Mouse (Mus musculus) spleen, postnatal 0 days (tissue): ENCODE results near the gene Agap1. TPM values are rescaled to one million over a fixed set of nuclear protein-coding genes. Genes with fewer than 3 reads are reported as not detected.

Source experiments
- polyA plus RNA-seq: library from polyadenylated mRNA; unstranded; fragments of >200 nt; fragmentation: Nextera tagmentation; extraction: Ambion mirVana; gene quantifications from 2 replicates; pipeline ENCODE4 v1.2.1, GENCODE M21; 2015

Gene Agap1
- 3.9 and 5.5 TPM in 2 replicates for polyA plus RNA-seq

DNA sequence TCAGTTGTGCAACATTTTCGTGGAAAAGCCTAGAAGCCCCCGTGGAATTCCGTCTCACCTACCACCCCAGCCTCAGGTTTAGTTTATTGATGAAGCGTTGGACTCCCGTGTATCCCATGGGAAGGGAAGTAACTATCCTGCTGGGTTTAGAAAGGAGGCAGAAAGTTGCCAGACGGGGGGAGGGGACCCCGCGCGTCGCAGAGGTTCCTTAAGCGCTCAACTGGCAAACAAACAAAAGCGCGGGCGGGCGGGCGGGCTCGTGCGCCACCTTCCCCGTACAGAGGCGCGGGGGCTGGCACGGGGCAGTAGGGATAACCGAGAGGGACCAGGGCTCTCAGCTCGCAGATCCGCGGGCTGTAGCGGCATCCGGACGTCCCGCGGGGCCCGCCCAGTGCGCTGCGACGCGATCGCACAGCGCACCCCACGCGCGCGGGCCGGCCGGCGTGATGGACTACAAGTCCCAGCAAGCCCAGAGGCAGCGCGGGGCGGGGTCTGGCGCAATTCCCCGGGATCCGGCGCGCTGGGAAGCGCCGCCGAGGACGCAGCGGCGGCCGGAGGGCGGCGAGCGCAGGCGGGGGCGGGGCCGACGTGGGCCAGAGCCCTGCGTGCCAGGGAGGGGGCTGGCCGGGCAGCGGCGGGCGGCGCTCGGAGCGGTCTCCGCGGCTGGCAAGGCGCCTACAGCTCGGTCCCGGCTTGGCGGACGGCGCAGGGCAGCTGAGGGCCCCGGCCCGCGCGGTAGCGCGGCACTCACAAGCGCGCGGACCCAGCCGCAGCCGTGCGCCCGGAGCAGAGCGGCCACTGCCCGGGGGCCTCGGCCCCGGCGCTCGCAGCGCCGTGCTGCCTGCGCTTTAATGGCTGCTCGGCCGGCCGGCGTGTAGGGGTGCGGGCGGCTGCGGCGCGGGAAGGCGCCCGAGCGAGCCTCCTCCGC is at the start of gene Agap1:
Gene Agap1 (plus strand): TSS at position 611 of the 928 bp plus-strand sequence.

DNA sequence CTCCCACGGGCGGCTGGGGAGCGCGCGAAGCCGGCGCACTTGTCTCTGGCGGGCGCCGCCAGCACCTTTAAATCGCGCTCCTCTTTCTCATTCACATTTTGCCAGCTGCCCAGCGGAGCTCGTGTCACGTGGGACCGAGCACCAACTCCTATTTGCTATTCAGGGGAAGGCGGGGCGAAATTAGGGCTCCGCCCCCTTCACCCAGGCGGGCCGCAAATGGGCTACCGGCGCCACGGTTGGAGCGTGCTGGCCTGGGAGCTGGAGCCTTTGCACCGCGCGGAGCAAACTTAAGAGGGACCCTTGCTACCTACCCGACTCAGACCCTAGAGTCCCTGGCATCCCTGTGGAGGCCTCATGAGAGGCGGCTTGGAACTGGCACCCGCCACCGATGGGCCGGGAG is 476.5 kb downstream of the Agap1 start, which contains the start of gene Gbx2:
Gene Gbx2 (minus strand): TSS at position 60 of the 400 bp plus-strand sequence.

